Mouse (Mus musculus) forebrain, embryonic 13.5 days (tissue): ENCODE measurements around the gene Ssna1. TPM values are rescaled to one million over a fixed set of nuclear protein-coding genes. Genes with fewer than 3 reads are reported as not detected.
"Not testable (repeated sequence)": the region's sequence is repeated elsewhere in the genome, so short reads cannot be mapped to it uniquely, and the experiment has no call there.

Source experiments
- ATAC-seq: fragments of 200-750 bp; cut with Nextera tagmentation; 2 replicates; pipeline ENCODE4 v1.8.0; 2017
- H3K27ac ChIP-seq: fragments of 300-500 bp; sonication (generic); 2 replicates; pipeline ENCODE4 v1.5.1; 2015; ENCODE audit warnings: inconsistent platforms, mild to moderate bottlenecking, moderate library complexity
- H3K27me3 ChIP-seq: fragments of 300-500 bp; sonication (generic); 2 replicates; pipeline ENCODE4 v1.6.1; 2015; ENCODE audit warnings: mild to moderate bottlenecking, inconsistent platforms
- H3K36me3 ChIP-seq: fragments of 300-500 bp; sonication (generic); 2 replicates; pipeline ENCODE4 v1.6.1; 2015; ENCODE audit warnings: mild to moderate bottlenecking, inconsistent platforms; ENCODE audit not compliant: poor library complexity, severe bottlenecking
- H3K4me1 ChIP-seq: fragments of 300-500 bp; sonication (generic); 2 replicates; pipeline ENCODE4 v1.6.1; 2015; ENCODE audit warnings: inconsistent platforms
- H3K4me2 ChIP-seq: fragments of 300-500 bp; sonication (generic); 2 replicates; pipeline ENCODE4 v1.6.1; 2015; ENCODE audit warnings: inconsistent platforms, mild to moderate bottlenecking, moderate library complexity
- H3K4me3 ChIP-seq: fragments of 300-500 bp; sonication (generic); 2 replicates; pipeline ENCODE4 v1.5.1; 2015; ENCODE audit warnings: mild to moderate bottlenecking, inconsistent platforms
- H3K9ac ChIP-seq: fragments of 300-500 bp; sonication (generic); 2 replicates; pipeline ENCODE4 v1.6.1; 2015; ENCODE audit warnings: mild to moderate bottlenecking, inconsistent platforms
- H3K9me3 ChIP-seq: fragments of 300-500 bp; sonication (generic); replicated peaks from 2 replicates; pipeline ENCODE4 v1.6.1; 2016; ENCODE audit warnings: inconsistent platforms
- WGBS: fragments of 180-500 bp; shearing (Covaris S2); methylation state at CpG from one replicate; pipeline ENCODE4 v1.1.7; 2015; 5-methylcytosine and 5-hydroxymethylcytosine counted together
- polyA plus RNA-seq: library from polyadenylated mRNA; unstranded; fragments of >200 nt; fragmentation: Nextera tagmentation; extraction: Ambion mirVana; gene quantifications from 2 replicates; pipeline ENCODE4 v1.2.1, GENCODE M21; 2015

Ssna1 gene
- polyA plus RNA-seq, 1 experiment from 2014 or later = 245 TPM

DNA sequence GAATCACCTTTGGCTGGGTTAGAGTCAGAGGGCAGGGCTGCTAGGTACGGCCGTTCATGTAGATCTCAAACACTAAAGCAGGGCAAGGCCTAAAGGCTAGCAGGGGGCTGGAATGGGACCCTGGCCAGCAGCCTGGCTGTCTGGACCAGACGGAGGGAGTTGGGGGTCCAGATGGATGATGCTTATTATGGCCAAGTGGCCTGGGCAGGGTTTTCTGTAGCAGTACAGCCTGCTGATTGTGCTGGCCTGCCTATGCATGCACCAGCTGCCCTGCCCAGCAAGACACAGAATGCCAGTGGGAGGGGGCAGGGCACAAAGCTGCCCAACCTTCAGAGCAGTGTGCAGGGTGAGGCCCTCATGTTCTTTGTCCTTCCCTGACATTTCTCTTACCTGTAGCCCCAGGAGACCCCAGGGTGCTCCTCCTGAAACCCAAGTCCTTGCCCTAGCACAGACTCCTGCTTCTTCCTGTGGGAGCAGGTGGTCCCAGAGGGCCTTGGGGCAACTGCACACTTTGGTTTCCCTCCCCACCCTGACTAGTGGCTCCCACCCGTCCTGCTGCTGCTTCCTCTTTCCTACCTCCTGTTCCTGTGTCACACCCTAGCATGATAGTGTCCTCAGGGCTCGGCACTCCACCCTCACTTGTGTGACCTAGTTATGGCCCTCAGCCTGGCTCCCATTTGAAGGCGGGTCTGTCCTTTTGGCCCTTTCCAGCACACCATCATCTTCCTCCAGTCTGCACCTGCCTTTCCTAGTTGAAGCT, 6.2 kb downstream of the Ssna1 start:
- Histone ChIP-seq H3K36me3 (peaks cover 32% of the 10 kb centered on the region), H3K9me3 (no peaks in the 10 kb centered on the region), H3K9ac (peak overlapping the region; percentile 55), H3K4me2 (peak overlapping the region; percentile 99), H3K4me3 (peak overlapping the region; percentile 3; the same call in 1 of the 2 replicates), H3K4me1 (peaks cover 66% of the 10 kb centered on the region), H3K27me3 (peaks cover 22% of the 10 kb centered on the region), H3K27ac (peak overlapping the region; percentile 25; the same call in 1 of the 2 replicates)
- 67% methylated on average over 6 of the region's 6 CpGs for whole genome bisulfite sequencing
- no peak for ATAC-seq

- Histone ChIP-seq H3K27me3 (peaks cover 22% of the 10 kb centered on the region), H3K4me1 (peaks cover 58% of the 10 kb centered on the region), H3K9me3 (no peaks in the 10 kb centered on the region), H3K9ac (peak overlapping the region; percentile 35), H3K36me3 (peaks cover 22% of the 10 kb centered on the region), H3K27ac (no peak overlapping the region), H3K4me3 (peak overlapping the region; percentile 66; the same call in 1 of the 2 replicates), H3K4me2 (peak overlapping the region; percentile 99)
- ATAC-seq = no peak
- WGBS = 73% methylated on average over 3 of the region's 3 CpGs
Observed at GRCm38 (mm10) chr2:25264851-25265250, 7.4 kb downstream of the Ssna1 start.

DNA sequence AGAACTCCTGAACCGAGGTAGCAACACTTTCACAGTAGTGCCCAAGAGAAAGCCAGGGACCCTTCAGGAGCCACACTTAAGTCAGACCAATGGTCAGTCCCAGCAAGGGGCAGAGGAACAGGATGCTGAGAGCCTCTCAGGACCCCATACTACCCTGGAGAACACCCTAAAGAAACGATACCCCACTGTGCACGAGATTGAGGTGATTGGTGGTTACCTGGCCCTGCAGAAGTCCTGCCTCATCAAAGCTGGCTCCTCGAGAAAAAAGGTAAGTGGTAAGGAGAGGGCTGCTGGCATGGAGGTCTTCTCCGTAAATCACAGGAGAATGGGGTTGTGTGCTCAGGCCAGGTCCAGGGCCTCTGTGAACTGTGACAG, 8.0 kb downstream of the Ssna1 start:
- H3K9me3 ChIP-seq = no peaks in the 10 kb centered on the region
- peaks cover 16% of the 10 kb centered on the region for H3K36me3 ChIP-seq
- WGBS = 78% methylated on average over 5 of the region's 5 CpGs
- H3K4me2 ChIP-seq = peak overlapping the region; percentile 99
- peak overlapping the region; percentile 75; the same call in 1 of the 2 replicates for H3K9ac ChIP-seq
- no peak for ATAC-seq
- H3K4me3 ChIP-seq = peak overlapping the region; percentile 66
- H3K27ac ChIP-seq = no peak overlapping the region
- H3K4me1 ChIP-seq = peaks cover 58% of the 10 kb centered on the region
- peaks cover 22% of the 10 kb centered on the region for H3K27me3 ChIP-seq

DNA sequence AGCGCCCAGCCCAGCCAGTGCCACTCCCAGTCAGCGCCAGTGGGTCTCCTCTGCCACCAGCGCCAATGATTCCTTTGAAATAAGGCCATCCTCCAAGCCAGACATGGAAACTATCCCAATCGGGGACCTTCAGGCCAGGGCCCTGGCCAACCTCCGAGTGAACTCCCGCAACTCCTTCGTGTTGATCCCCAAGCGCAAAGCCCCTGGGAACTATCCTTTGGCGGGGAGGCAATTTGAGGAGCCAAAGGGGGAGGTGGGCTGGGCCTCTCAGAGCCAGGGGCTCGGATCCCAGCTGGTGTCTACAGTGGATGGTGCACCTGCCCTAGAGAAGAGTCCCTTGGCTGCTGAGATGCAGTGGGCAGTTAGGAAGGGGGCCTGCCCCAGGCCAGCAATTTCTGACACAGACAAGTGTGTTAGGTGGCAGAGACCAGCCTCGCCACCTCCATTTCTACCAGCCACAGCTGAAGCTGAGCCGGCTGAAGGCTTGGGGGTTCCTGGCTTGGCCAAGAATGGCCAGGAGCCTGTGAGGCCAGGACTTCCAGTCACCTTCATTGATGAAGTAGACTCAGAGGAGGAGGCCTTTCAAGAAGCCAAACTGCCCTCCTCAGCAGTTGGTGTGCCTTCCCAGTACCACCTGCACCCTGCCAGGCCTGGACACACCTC, 8.5 kb downstream of the Ssna1 start:
- H3K4me3 ChIP-seq = peak overlapping the region; percentile 66
- H3K36me3 ChIP-seq = peaks cover 11% of the 10 kb centered on the region; the same call in 1 of the 2 replicates
- WGBS = 25% methylated on average over 12 of the region's 12 CpGs
- no peaks in the 10 kb centered on the region for H3K9me3 ChIP-seq
- H3K27me3 ChIP-seq = peaks cover 22% of the 10 kb centered on the region
- H3K27ac ChIP-seq = no peak overlapping the region
- H3K4me2 ChIP-seq = peak overlapping the region; percentile 99
- H3K9ac ChIP-seq = peak overlapping the region; percentile 75
- peaks cover 58% of the 10 kb centered on the region for H3K4me1 ChIP-seq
- no peak for ATAC-seq

- Histone ChIP-seq H3K4me1 (peaks cover 56% of the 10 kb centered on the region), H3K27me3 (peaks cover 22% of the 10 kb centered on the region), H3K4me2 (peak overlapping the region; percentile 99), H3K9me3 (no peaks in the 10 kb centered on the region), H3K36me3 (peaks cover 4% of the 10 kb centered on the region; the same call in 1 of the 2 replicates), H3K9ac (peak overlapping the region; percentile 75), H3K4me3 (peak overlapping the region; percentile 66), H3K27ac (0 out of 2 replicates have a peak overlapping the region, but pooled peaks have one; percentile 42)
- ATAC-seq = no peak; the same call in 1 of the 2 replicates
- under 1% methylated on average over 82 of the region's 82 CpGs for WGBS
Observed at GRCm38 (mm10) chr2:25262795-25263622, 9.2 kb downstream of the Ssna1 start.

- peak; percentile 100 for ATAC-seq
- 0 out of 2 replicates have a peak within 1 kb of the TSS, but pooled peaks have one; percentile 44 for H3K27ac ChIP-seq
- H3K4me3 ChIP-seq = peak within 1 kb of the TSS; percentile 66
- H3K36me3 ChIP-seq = no peaks in the 10 kb centered on the region
- H3K4me1 ChIP-seq = peaks cover 53% of the 10 kb centered on the region
- 0% methylated on average over 39 of the region's 39 CpGs for WGBS
- H3K27me3 ChIP-seq = peaks cover 22% of the 10 kb centered on the region
- H3K9me3 ChIP-seq = no peaks in the 10 kb centered on the region
- peak within 1 kb of the TSS; percentile 75 for H3K9ac ChIP-seq
- H3K4me2 ChIP-seq = peak within 1 kb of the TSS; percentile 99
Observed at GRCm38 (mm10) chr2:25262291-25262767, 9.9 kb downstream of the Ssna1 start, which contains the start of gene Tprn. Gene Tprn, plus strand, starts transcription at chr2:25262618.

GRCm38 (mm10) chr2:25261870-25262269, 10.4 kb downstream of the Ssna1 start:
- Histone ChIP-seq H3K4me3 (peak overlapping the region; percentile 66), H3K36me3 (no peaks in the 10 kb centered on the region), H3K4me1 (peaks cover 52% of the 10 kb centered on the region), H3K9ac (peak overlapping the region; percentile 60), H3K27ac (0 out of 2 replicates have a peak overlapping the region, but pooled peaks have one; percentile 44), H3K4me2 (peak overlapping the region; percentile 99), H3K27me3 (peaks cover 22% of the 10 kb centered on the region), H3K9me3 (no peaks in the 10 kb centered on the region)
- WGBS = 49% methylated on average over 12 of the region's 12 CpGs
- ATAC-seq = peak; percentile 14; the same call in 1 of the 2 replicates

DNA sequence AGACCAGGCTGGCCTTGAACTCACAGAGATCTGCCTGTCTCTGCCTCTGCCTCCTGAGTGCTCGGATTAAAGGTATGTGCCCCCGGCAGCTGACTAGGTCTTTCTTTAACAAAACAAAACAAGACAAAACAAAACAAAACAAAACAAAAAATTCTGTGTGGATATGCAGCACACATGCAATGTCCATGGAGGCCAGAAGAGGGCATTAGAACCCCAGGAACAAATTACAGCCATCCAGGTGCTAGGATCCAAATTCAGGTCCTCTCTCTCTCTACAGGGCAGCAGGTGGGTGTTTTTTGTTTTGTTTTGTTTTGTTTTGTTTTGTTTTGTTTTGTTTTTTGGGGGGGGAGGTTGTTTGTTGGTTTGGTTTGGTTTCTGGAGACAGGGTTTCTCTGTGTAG, 13.4 kb downstream of the Ssna1 start:
- H3K4me3 ChIP-seq = no peak overlapping the region
- WGBS = 43% methylated on average over 2 of the region's 2 CpGs

DNA sequence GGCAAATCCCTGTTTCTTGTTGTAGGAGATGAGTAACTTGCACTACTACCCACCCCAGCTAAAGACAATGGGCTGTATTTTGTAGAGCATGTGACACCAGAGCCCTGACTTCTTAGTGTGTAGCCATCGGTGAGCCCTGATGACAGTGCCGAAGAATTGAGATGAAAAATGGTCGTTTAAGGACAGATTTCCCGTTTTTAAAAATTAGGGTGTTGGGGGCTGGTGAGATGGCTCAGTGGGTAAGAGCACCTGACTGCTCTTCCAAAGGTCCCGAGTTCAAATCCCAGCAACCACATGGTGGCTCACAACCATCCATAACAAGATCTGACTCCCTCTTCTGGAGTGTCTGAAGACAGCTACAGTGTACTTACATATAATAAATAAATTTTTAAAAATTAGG, 15.0 kb downstream of the Ssna1 start:
- not testable (repeated sequence) for H3K9me3 ChIP-seq, H3K27me3 ChIP-seq, H3K36me3 ChIP-seq, H3K27ac ChIP-seq, H3K9ac ChIP-seq, ATAC-seq, H3K4me2 ChIP-seq, H3K4me3 ChIP-seq
- 86% methylated on average over 5 of the region's 5 CpGs for WGBS
- H3K4me1 ChIP-seq = peaks cover 32% of the 10 kb centered on the region

More for the DNA sequence above, 13.4 kb downstream of the Ssna1 start:
- no peak for ATAC-seq
- H3K4me1 ChIP-seq = peaks cover 42% of the 10 kb centered on the region
- H3K4me2 ChIP-seq = no peak overlapping the region
- H3K27me3 ChIP-seq = peaks cover 10% of the 10 kb centered on the region
- H3K9ac ChIP-seq = no peak overlapping the region
- H3K36me3 ChIP-seq = no peaks in the 10 kb centered on the region
- H3K9me3 ChIP-seq = no peaks in the 10 kb centered on the region
- H3K27ac ChIP-seq = no peak overlapping the region

GRCm38 (mm10) chr2:25256443-25257109, 15.7 kb downstream of the Ssna1 start:
- Histone ChIP-seq H3K4me1 (peaks cover 27% of the 10 kb centered on the region), H3K4me2 (peak overlapping the region; percentile 83), H3K9ac (peak overlapping the region; percentile 91), H3K4me3 (peak overlapping the region; percentile 98), H3K36me3 (peaks cover 12% of the 10 kb centered on the region)
- not testable (repeated sequence) for ATAC-seq, H3K27me3 ChIP-seq, H3K27ac ChIP-seq, H3K9me3 ChIP-seq
- WGBS = 63% methylated on average over 12 of the region's 12 CpGs

DNA sequence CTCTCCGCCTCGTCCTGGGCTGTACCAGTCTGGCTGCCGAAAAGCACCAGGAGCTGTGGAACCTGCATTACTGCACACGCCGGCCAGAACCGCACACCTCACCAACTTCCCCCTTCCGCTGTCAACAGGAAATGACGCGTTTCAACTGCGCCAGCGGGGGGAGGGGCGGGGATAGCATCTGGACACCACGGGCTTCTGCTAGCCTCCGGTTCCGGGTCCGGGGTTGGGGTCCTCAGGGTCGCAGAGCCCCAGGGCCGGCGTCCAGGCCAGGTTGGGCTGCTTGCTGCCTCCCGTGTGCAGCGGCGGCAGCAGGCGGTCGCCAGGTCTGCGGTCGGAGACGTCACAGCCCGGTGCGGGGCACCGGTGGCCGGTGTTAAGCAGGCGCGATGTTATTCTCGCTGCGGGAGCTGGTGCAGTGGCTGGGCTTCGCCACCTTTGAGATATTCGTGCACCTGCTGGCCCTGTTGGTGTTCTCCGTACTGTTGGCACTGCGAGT, 16.9 kb downstream of the Ssna1 start, which contains the start of gene Tmem203:
Gene Tmem203, plus strand, starts transcription at position 156 of the 496 bp plus-strand sequence.
- Histone ChIP-seq H3K9ac (peak within 1 kb of the TSS; percentile 91), H3K4me2 (peak within 1 kb of the TSS; percentile 83), H3K27ac (peak within 1 kb of the TSS; percentile 80), H3K27me3 (no peaks in the 10 kb centered on the region), H3K36me3 (peaks cover 24% of the 10 kb centered on the region), H3K4me3 (peak within 1 kb of the TSS; percentile 98), H3K4me1 (peaks cover 26% of the 10 kb centered on the region), H3K9me3 (no peaks in the 10 kb centered on the region)
- under 1% methylated on average over 39 of the region's 39 CpGs for WGBS
- ATAC-seq = peak; percentile 92
